Mouse (Mus musculus) bone marrow, adult 2 months (tissue): ENCODE results near the gene Sgo1.

ENCODE experiments used
- CTCF ChIP-seq: fragments of 200-500 bp; IDR thresholded peaks from 2 replicates; pipeline ENCODE4 v1.5.1; 2011; ENCODE audit warnings: low read length, control low read depth; ENCODE audit not compliant: control insufficient read depth, insufficient read depth
- POLR2A ChIP-seq: fragments of 200-500 bp; IDR thresholded peaks from 2 replicates; pipeline ENCODE4 v1.6.1; 2011; ENCODE audit warnings: low read depth, mild to moderate bottlenecking, control low read depth, low read length, borderline replicate concordance; ENCODE audit not compliant: control insufficient read depth

GRCm38 (mm10) chr17:53626160-53626559, 63.0 kb downstream of the Sgo1 start:
- TF ChIP-seq CTCF: no peak
- no peak for TF ChIP-seq POLR2A
